Mouse (Mus musculus) spleen, adult 2 months (tissue): ENCODE data around the gene Slc2a3.

Source experiments
- CTCF ChIP-seq: fragments of 200-500 bp; IDR thresholded peaks from 2 replicates; pipeline ENCODE4 v1.5.1; 2011; ENCODE audit warnings: mild to moderate bottlenecking, inconsistent platforms; ENCODE audit not compliant: insufficient read depth, insufficient read length, insufficient replicate concordance; ENCODE audit errors: extremely low read depth
- POLR2A ChIP-seq: fragments of 200-500 bp; IDR thresholded peaks from 2 replicates; pipeline ENCODE4 v1.6.1; 2011; ENCODE audit warnings: low read depth, low read length, inconsistent platforms

DNA sequence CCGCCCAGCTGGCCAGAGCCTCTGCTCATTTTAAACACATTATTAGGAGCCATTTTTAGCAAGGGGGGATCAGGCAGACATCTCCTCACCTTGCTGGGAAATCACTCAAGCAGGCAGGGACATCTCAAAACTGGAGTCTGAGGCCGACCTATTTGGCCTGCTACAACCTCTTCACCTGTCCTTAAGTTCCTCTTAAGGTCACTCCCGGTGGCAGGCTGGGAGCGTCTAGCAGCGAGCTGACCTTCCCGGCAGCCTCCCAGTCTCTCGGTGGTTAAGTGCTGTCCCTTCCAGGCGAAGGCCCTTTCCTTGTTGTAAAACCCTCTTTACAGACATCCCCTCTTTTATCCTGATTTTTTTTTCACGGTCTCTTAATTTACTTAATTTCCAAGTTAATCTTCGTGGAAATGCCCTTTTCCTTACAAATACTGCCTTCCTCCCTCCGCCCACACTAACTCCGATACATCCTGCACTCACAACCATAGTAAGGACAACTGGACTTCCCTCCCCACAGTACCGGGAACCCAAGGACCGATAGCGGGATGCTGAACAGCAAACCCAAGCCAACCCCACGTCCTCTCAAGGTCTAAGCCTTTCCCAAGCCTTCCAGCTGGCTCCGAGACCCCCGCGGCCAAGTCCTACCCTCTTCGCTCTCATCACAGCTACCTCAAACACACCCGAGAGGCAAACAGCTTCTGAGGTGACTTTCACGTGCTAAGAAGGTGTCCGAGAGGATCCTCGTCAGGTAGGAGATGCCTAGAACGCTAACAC is 59.8 kb downstream of the Slc2a3 start:
- TF ChIP-seq CTCF (no peak), POLR2A (no peak)
